ENCODE assay signal across 10 mouse cellular contexts in genomic region chr17:34895724-34896123, GRCm38 (mm10). TPM values are rescaled to one million over a fixed set of nuclear protein-coding genes. Genes with fewer than 3 reads are reported as not detected.
DNase-seq lines count a peak whose midpoint lies in the region; ATAC-seq lines count a peak whose summit lies in the region.
"Had no signal": no experiment of that assay in that cellular context is flagged by ENCODE, and none has a peak within 500 bp of the region (broad histone marks: within the 10 kb centered on the region; RNA-seq: fewer than 3 reads in every experiment).

No protein-coding gene starts in this region.

- H3K4me3 ChIP-seq in kidney, embryonic 15.5 days (replicated peaks), result peak overlapping the region; percentile 83
- H3K4me3 ChIP-seq in embryonic facial prominence, embryonic 13.5 days, result peak overlapping the region; percentile 61
- H3K4me3 ChIP-seq in hindbrain, embryonic 12.5 days, result peak overlapping the region; percentile 76
- peak overlapping the region; percentile 86 for H3K4me3 ChIP-seq in midbrain, embryonic 13.5 days (replicated peaks)

- 92% methylated on average over 15 of the region's 15 CpGs for WGBS in kidney, embryonic 15.5 days
- WGBS in embryonic facial prominence, embryonic 13.5 days, result 89% methylated on average over 15 of the region's 15 CpGs
- WGBS in hindbrain, embryonic 12.5 days, result 94% methylated on average over 15 of the region's 15 CpGs
- 94% methylated on average over 15 of the region's 15 CpGs for WGBS in midbrain, embryonic 13.5 days

- H3K27ac ChIP-seq in kidney, embryonic 15.5 days, result peak overlapping the region; percentile 97
- peak overlapping the region; percentile 93 for H3K27ac ChIP-seq in embryonic facial prominence, embryonic 13.5 days
- peak overlapping the region; percentile 92 for H3K27ac ChIP-seq in hindbrain, embryonic 12.5 days
- H3K27ac ChIP-seq in midbrain, embryonic 13.5 days, result peak overlapping the region; percentile 95
- H3K27ac ChIP-seq: macrophage had no signal

- peaks cover 11% of the 10 kb centered on the region for H3K36me3 ChIP-seq in kidney, embryonic 15.5 days
- peaks cover 9% of the 10 kb centered on the region for H3K36me3 ChIP-seq in embryonic facial prominence, embryonic 13.5 days
- H3K36me3 ChIP-seq in hindbrain, embryonic 12.5 days, result peaks cover 5% of the 10 kb centered on the region
- H3K36me3 ChIP-seq in midbrain, embryonic 13.5 days, result peaks cover 11% of the 10 kb centered on the region

- H3K27me3 ChIP-seq in kidney, embryonic 15.5 days, result no peaks in the 10 kb centered on the region
- H3K27me3 ChIP-seq in embryonic facial prominence, embryonic 13.5 days, result no peaks in the 10 kb centered on the region
- no peaks in the 10 kb centered on the region for H3K27me3 ChIP-seq in hindbrain, embryonic 12.5 days
- no peaks in the 10 kb centered on the region for H3K27me3 ChIP-seq in midbrain, embryonic 13.5 days

- H3K9me3 ChIP-seq in kidney, embryonic 15.5 days (replicated peaks), result no peaks in the 10 kb centered on the region
- peaks cover 3% of the 10 kb centered on the region; the same call in 1 of the 2 replicates for H3K9me3 ChIP-seq in embryonic facial prominence, embryonic 13.5 days
- H3K9me3 ChIP-seq in hindbrain, embryonic 12.5 days (replicated peaks), result no peaks in the 10 kb centered on the region
- H3K9me3 ChIP-seq in midbrain, embryonic 13.5 days, result no peaks in the 10 kb centered on the region

- no peak for DNase-seq in kidney, adult 18-20 months
- DNase-seq in adrenal gland, adult 18-20 months (ENCODE audit: low spot score in 2 of 2), result no peak
- DNase-seq in spleen, postnatal 36 days (ENCODE audit: low spot score in 2 of 2), result no peak

- H3K4me2 ChIP-seq in kidney, embryonic 15.5 days, result peak overlapping the region; percentile 92
- H3K4me2 ChIP-seq in embryonic facial prominence, embryonic 13.5 days, result peak overlapping the region; percentile 78
- H3K4me2 ChIP-seq in hindbrain, embryonic 12.5 days (replicated peaks), result peak overlapping the region; percentile 98
- peak overlapping the region; percentile 99 for H3K4me2 ChIP-seq in midbrain, embryonic 13.5 days (replicated peaks)

- no peak for ATAC-seq in kidney, embryonic 15.5 days (replicated peaks; ENCODE audit: low FRiP score)
- ATAC-seq in embryonic facial prominence, embryonic 13.5 days (ENCODE audit: insufficient number of reproducible peaks, insufficient read depth, low FRiP score, low TSS enrichment, low read depth), result no peak
- ATAC-seq in hindbrain, embryonic 12.5 days (ENCODE audit: low FRiP score), result no peak
- no peak for ATAC-seq in midbrain, embryonic 13.5 days
- ATAC-seq in erythroid progenitor cell, adult 5-6 weeks (replicated peaks; ENCODE audit: low FRiP score, poor library complexity, severe bottlenecking), result no peak

- H3K9ac ChIP-seq in kidney, embryonic 15.5 days, result peak overlapping the region; percentile 73; the same call in 1 of the 2 replicates
- H3K9ac ChIP-seq in embryonic facial prominence, embryonic 13.5 days, result peak overlapping the region; percentile 91
- H3K9ac ChIP-seq in hindbrain, embryonic 12.5 days, result peak overlapping the region; percentile 97
- H3K9ac ChIP-seq in midbrain, embryonic 13.5 days (replicated peaks), result peak overlapping the region; percentile 97

- peaks cover 47% of the 10 kb centered on the region for H3K4me1 ChIP-seq in kidney, embryonic 15.5 days
- peaks cover 40% of the 10 kb centered on the region for H3K4me1 ChIP-seq in embryonic facial prominence, embryonic 13.5 days
- peaks cover 48% of the 10 kb centered on the region for H3K4me1 ChIP-seq in hindbrain, embryonic 12.5 days
- H3K4me1 ChIP-seq in midbrain, embryonic 13.5 days (replicated peaks), result peaks cover 50% of the 10 kb centered on the region

RNA-seq across cellular contexts. Expression of gene C2, which starts 2.3 kb away (rescaled TPM):
- 2.6 and 3.6 TPM in 2 replicates for polyA plus RNA-seq in kidney, embryonic 15.5 days (2015; fragmentation: Nextera tagmentation; extraction: Ambion mirVana)
- polyA plus RNA-seq in embryonic facial prominence, embryonic 13.5 days (2015; fragmentation: Nextera tagmentation; extraction: Ambion mirVana), result 2.7 and 3.2 TPM in 2 replicates
- 1.4 and 2.6 TPM in 2 replicates for polyA plus RNA-seq in hindbrain, embryonic 12.5 days (2016; fragmentation: Nextera tagmentation; extraction: Ambion mirVana)
- 1.2 and 2.1 TPM in 2 replicates for polyA plus RNA-seq in midbrain, embryonic 13.5 days (2015; fragmentation: Nextera tagmentation; extraction: Ambion mirVana)
- 15.5 and 23.5 TPM in 2 replicates for total RNA-seq in erythroid progenitor cell, adult 5-6 weeks (2015; ENCODE audit: low replicate concordance)
- total RNA-seq in erythroid progenitor cell, adult 5-6 weeks (2017; ENCODE audit: low replicate concordance), result 1.8 TPM in 1 of 2 replicates, not detected in the other
- total RNA-seq in adrenal gland, adult 18-20 months (2021), result 10 to 100 TPM; 88.3 to 89.2 TPM

RNA-seq across cellular contexts. Expression of gene Ehmt2, which starts 2.5 kb away (rescaled TPM):
- polyA plus RNA-seq in kidney, embryonic 15.5 days (2015; fragmentation: Nextera tagmentation; extraction: Ambion mirVana), result 80.1 and 93.7 TPM in 2 replicates
- 98.5 and 100 TPM in 2 replicates for polyA plus RNA-seq in embryonic facial prominence, embryonic 13.5 days (2015; fragmentation: Nextera tagmentation; extraction: Ambion mirVana)
- 110 and 113 TPM in 2 replicates for polyA plus RNA-seq in hindbrain, embryonic 12.5 days (2016; fragmentation: Nextera tagmentation; extraction: Ambion mirVana)
- polyA plus RNA-seq in midbrain, embryonic 13.5 days (2015; fragmentation: Nextera tagmentation; extraction: Ambion mirVana), result 105 and 114 TPM in 2 replicates
- total RNA-seq in erythroid progenitor cell, adult 5-6 weeks (2015; ENCODE audit: low replicate concordance), result 15.1 and 28.5 TPM in 2 replicates
- total RNA-seq in erythroid progenitor cell, adult 5-6 weeks (2017; ENCODE audit: low replicate concordance), result 7.0 and 8.3 TPM in 2 replicates
- total RNA-seq in adrenal gland, adult 18-20 months (2021), result 100 to 1,000 TPM; 101 to 144 TPM

RNA-seq across cellular contexts. Expression of gene Gm20547, which starts 13.9 kb away (rescaled TPM):
- polyA plus RNA-seq in kidney, embryonic 15.5 days (2015; fragmentation: Nextera tagmentation; extraction: Ambion mirVana), result not detected in 2 replicates
- polyA plus RNA-seq in embryonic facial prominence, embryonic 13.5 days (2015; fragmentation: Nextera tagmentation; extraction: Ambion mirVana), result not detected in 2 replicates
- 0.10 and 0.29 TPM in 2 replicates for polyA plus RNA-seq in hindbrain, embryonic 12.5 days (2016; fragmentation: Nextera tagmentation; extraction: Ambion mirVana)
- polyA plus RNA-seq in midbrain, embryonic 13.5 days (2015; fragmentation: Nextera tagmentation; extraction: Ambion mirVana), result 0.08 TPM in 1 of 2 replicates, not detected in the other
- total RNA-seq in erythroid progenitor cell, adult 5-6 weeks (2015; ENCODE audit: low replicate concordance), result not detected in 2 replicates
- not detected in 2 replicates for total RNA-seq in erythroid progenitor cell, adult 5-6 weeks (2017; ENCODE audit: low replicate concordance)
- total RNA-seq in adrenal gland, adult 18-20 months (2021), result under 1 TPM in 1 of 2 experiments, not detected in 1; 0.19 TPM
- polyA plus RNA-seq: macrophage; small intestine, adult 2 months had no signal

RNA-seq across cellular contexts. Expression of gene Zbtb12, which starts 16.4 kb away (rescaled TPM):
- 5.0 TPM in 2 replicates for polyA plus RNA-seq in kidney, embryonic 15.5 days (2015; fragmentation: Nextera tagmentation; extraction: Ambion mirVana)
- 5.5 and 7.1 TPM in 2 replicates for polyA plus RNA-seq in embryonic facial prominence, embryonic 13.5 days (2015; fragmentation: Nextera tagmentation; extraction: Ambion mirVana)
- 12.0 and 12.8 TPM in 2 replicates for polyA plus RNA-seq in hindbrain, embryonic 12.5 days (2016; fragmentation: Nextera tagmentation; extraction: Ambion mirVana)
- 13.2 and 16.3 TPM in 2 replicates for polyA plus RNA-seq in midbrain, embryonic 13.5 days (2015; fragmentation: Nextera tagmentation; extraction: Ambion mirVana)
- not detected in 2 replicates for total RNA-seq in erythroid progenitor cell, adult 5-6 weeks (2015; ENCODE audit: low replicate concordance)
- total RNA-seq in erythroid progenitor cell, adult 5-6 weeks (2017; ENCODE audit: low replicate concordance), result 1.0 TPM in 1 of 2 replicates, not detected in the other
- total RNA-seq in adrenal gland, adult 18-20 months (2021), result 10 to 100 TPM in 1 of 2 experiments, 1 to 10 TPM in 1; 9.9 to 12.4 TPM

RNA-seq across cellular contexts. Expression of gene Slc44a4, which starts 18.5 kb away (rescaled TPM):
- 12.4 and 13.0 TPM in 2 replicates for polyA plus RNA-seq in kidney, embryonic 15.5 days (2015; fragmentation: Nextera tagmentation; extraction: Ambion mirVana)
- polyA plus RNA-seq in embryonic facial prominence, embryonic 13.5 days (2015; fragmentation: Nextera tagmentation; extraction: Ambion mirVana), result 0.24 and 0.83 TPM in 2 replicates
- 0.13 and 0.15 TPM in 2 replicates for polyA plus RNA-seq in hindbrain, embryonic 12.5 days (2016; fragmentation: Nextera tagmentation; extraction: Ambion mirVana)
- 0.09 TPM in 1 of 2 replicates, not detected in the other for polyA plus RNA-seq in midbrain, embryonic 13.5 days (2015; fragmentation: Nextera tagmentation; extraction: Ambion mirVana)
- not detected in 2 replicates for total RNA-seq in erythroid progenitor cell, adult 5-6 weeks (2015; ENCODE audit: low replicate concordance)
- total RNA-seq in erythroid progenitor cell, adult 5-6 weeks (2017; ENCODE audit: low replicate concordance), result not detected in 2 replicates
- total RNA-seq in adrenal gland, adult 18-20 months (2021), result under 1 TPM; 0.30 to 0.51 TPM
- polyA plus RNA-seq: macrophage had no signal
